Mouse (Mus musculus) neural tube, embryonic 11.5 days (tissue): ENCODE data around the gene Abi2. TPM values are rescaled to one million over a fixed set of nuclear protein-coding genes. Genes with fewer than 3 reads are reported as not detected.

Experiments used
- ATAC-seq: fragments of 200-750 bp; cut with Nextera tagmentation; 2 replicates; pipeline ENCODE4 v1.8.0; 2017; ENCODE audit warnings: moderate number of reproducible peaks, mild to moderate bottlenecking, moderate TSS enrichment, moderate library complexity; ENCODE audit not compliant: insufficient read depth, low FRiP score, low TSS enrichment
- DNase-seq: peaks from one replicate; pipeline ENCODE4 v3.0.0-alpha.2; 2015; ENCODE audit warnings: low spot score
- H3K27ac ChIP-seq: fragments of 300-500 bp; sonication (generic); 2 replicates; pipeline ENCODE4 v1.5.1; 2014; ENCODE audit warnings: low read depth, mild to moderate bottlenecking, low read length
- H3K27me3 ChIP-seq: fragments of 300-500 bp; sonication (generic); 2 replicates; pipeline ENCODE4 v1.6.1; 2014; ENCODE audit warnings: mild to moderate bottlenecking, low read length, mixed read lengths; ENCODE audit not compliant: control insufficient read depth, insufficient read depth
- H3K36me3 ChIP-seq: fragments of 300-500 bp; sonication (generic); 2 replicates; pipeline ENCODE4 v1.6.1; 2014; ENCODE audit warnings: mild to moderate bottlenecking, low read length, moderate library complexity, mixed read lengths; ENCODE audit not compliant: control insufficient read depth, insufficient read depth
- H3K4me1 ChIP-seq: fragments of 300-500 bp; sonication (generic); 2 replicates; pipeline ENCODE4 v1.6.1; 2014; ENCODE audit warnings: low read length, mixed read lengths; ENCODE audit not compliant: control insufficient read depth, insufficient read depth
- H3K4me2 ChIP-seq: fragments of 300-500 bp; sonication (generic); 2 replicates; pipeline ENCODE4 v1.6.1; 2014; ENCODE audit warnings: low read depth, mild to moderate bottlenecking, moderate library complexity
- H3K4me3 ChIP-seq: fragments of 300-500 bp; sonication (generic); 2 replicates; pipeline ENCODE4 v1.5.1; 2014; ENCODE audit warnings: low read depth, low read length
- H3K9ac ChIP-seq: fragments of 300-500 bp; sonication (generic); 2 replicates; pipeline ENCODE4 v1.6.1; 2014; ENCODE audit warnings: mild to moderate bottlenecking, low read length
- H3K9me3 ChIP-seq: fragments of 300-500 bp; sonication (generic); 2 replicates; pipeline ENCODE4 v1.6.1; 2016; ENCODE audit warnings: low read length; ENCODE audit not compliant: control insufficient read depth
- WGBS: fragments of 180-500 bp; shearing (Covaris S2); extraction: QIAGEN DNeasy Blood & Tissue Kit; methylation state at CpG from one replicate; pipeline ENCODE4 v1.1.7; 2014; 5-methylcytosine and 5-hydroxymethylcytosine counted together
- polyA plus RNA-seq: library from polyadenylated mRNA; unstranded; fragments of >200 nt; fragmentation: Nextera tagmentation; extraction: Ambion mirVana; gene quantifications from 2 replicates; pipeline ENCODE4 v1.2.1, GENCODE M21; 2014

Abi2 gene
- polyA plus RNA-seq, 1 experiment from 2014 or later = 49.6 TPM

- Histone ChIP-seq H3K27ac (no peak overlapping the region), H3K4me1 (no peaks in the 10 kb centered on the region), H3K36me3 (0 out of 2 replicates have a peak, but pooled peaks cover 2% of the 10 kb centered on the region), H3K9me3 (no peaks in the 10 kb centered on the region), H3K4me3 (no peak overlapping the region), H3K27me3 (no peaks in the 10 kb centered on the region), H3K9ac (no peak overlapping the region), H3K4me2 (no peak overlapping the region)
- ATAC-seq = no peak
- WGBS = 94% methylated on average over 2 of the region's 2 CpGs
- no peak for DNase-seq
Observed at GRCm38 (mm10) chr1:60469491-60469890, 60.1 kb downstream of the Abi2 start.

DNA sequence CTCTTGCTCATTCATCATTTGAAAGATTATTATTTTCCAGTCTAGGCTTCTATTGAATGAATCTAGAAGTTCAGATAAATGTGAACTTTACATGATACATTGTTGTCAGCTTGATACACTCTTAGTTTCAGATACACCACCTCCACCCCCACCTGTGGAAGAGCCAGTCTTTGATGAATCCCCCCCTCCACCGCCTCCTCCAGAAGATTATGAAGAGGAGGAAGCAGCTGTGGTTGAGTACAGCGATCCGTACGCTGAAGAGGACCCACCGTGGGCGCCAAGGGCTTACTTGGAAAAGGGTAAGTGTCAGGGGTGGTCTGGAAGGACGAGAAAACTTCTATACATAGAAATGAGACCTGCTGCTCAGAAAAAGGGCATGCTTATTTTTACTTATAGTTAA lies 61.1 kb downstream of the Abi2 start:
- no peak overlapping the region for H3K4me3 ChIP-seq

DNA sequence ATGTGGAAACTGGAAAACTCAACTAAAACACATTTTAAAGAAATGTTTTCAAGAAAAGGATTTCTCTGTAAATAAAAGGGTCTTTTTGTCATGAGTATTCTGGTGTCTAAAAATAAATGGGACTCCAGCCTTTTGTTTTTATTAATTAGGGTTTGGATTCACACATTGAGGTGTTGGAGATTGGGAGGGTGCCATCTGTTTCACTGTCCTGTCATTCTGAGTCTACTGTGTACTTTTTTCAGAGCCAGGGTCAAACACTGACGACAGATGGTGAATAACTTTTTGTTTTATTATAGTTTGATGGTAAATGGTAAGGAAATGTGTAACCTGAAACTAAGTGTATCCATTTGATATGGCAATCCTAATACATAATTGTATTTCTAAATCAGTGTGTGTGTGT lies 72.1 kb downstream of the Abi2 start:
- WGBS = 67% methylated on average over 1 of the region's 1 CpGs
- no peak overlapping the region for H3K4me3 ChIP-seq
- H3K27ac ChIP-seq = no peak overlapping the region
- no peaks in the 10 kb centered on the region for H3K9me3 ChIP-seq
- no peaks in the 10 kb centered on the region for H3K4me1 ChIP-seq
- no peak overlapping the region for H3K4me2 ChIP-seq
- ATAC-seq (no peak), DNase-seq (no peak)
- H3K9ac ChIP-seq = no peak overlapping the region
- H3K36me3 ChIP-seq = peaks cover 6% of the 10 kb centered on the region; the same call in 1 of the 2 replicates
- no peaks in the 10 kb centered on the region for H3K27me3 ChIP-seq

More for the DNA sequence above, 61.1 kb downstream of the Abi2 start:
- WGBS = 94% methylated on average over 7 of the region's 7 CpGs
- H3K27me3 ChIP-seq = no peaks in the 10 kb centered on the region
- no peak overlapping the region for H3K4me2 ChIP-seq
- no peak for DNase-seq
- H3K36me3 ChIP-seq = 0 out of 2 replicates have a peak, but pooled peaks cover 2% of the 10 kb centered on the region
- H3K9ac ChIP-seq = no peak overlapping the region
- H3K9me3 ChIP-seq = no peaks in the 10 kb centered on the region
- H3K4me1 ChIP-seq = no peaks in the 10 kb centered on the region
- no peak overlapping the region for H3K27ac ChIP-seq
- ATAC-seq = no peak

DNA sequence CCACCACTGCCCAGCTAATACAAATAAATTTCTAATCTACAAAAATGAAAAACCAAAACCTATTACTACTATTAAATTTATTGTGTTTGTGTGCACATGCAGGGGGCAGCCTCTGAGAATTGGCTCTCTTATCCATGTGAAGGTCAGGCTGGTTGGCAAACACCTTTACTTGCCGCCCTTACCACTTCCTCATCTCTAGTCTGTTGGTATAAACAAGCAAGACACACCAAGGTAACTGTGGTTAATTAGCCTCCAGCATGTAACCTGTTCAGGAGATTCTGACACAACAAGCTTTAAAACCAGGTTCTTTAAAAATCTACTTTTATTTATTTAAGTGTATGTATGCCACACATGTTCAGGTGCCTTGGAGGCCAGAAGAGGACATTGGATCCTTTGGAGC lies 73.5 kb downstream of the Abi2 start:
- no peak overlapping the region for H3K9ac ChIP-seq
- H3K4me1 ChIP-seq = no peaks in the 10 kb centered on the region
- WGBS = 84% methylated on average over 1 of the region's 1 CpGs
- H3K27me3 ChIP-seq = no peaks in the 10 kb centered on the region
- ATAC-seq (no peak), DNase-seq (no peak)
- H3K36me3 ChIP-seq = peaks cover 5% of the 10 kb centered on the region; the same call in 1 of the 2 replicates
- no peaks in the 10 kb centered on the region for H3K9me3 ChIP-seq
- no peak overlapping the region for H3K27ac ChIP-seq
- H3K4me3 ChIP-seq = no peak overlapping the region
- no peak overlapping the region for H3K4me2 ChIP-seq

DNA sequence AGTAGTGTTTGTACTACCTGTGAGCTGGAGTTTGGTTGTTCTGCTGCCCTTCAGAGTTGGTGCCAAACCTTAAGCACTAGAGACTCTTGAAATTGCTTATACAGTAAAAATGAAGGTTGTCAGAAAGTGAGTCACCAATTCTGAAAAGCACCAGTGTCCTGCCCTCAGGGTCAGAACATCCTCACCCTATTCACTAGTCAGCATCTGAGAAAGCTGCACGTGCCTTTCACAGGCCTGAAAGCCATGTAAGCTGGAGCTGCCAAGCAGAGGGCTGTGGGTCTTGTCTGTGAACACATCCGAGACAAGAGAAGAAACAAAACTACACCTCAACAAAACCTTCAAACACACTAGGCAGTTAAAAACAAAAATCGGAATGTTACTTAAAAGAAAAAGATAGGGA lies 76.2 kb downstream of the Abi2 start:
- Histone ChIP-seq H3K36me3 (peaks cover 3% of the 10 kb centered on the region; the same call in 1 of the 2 replicates), H3K9ac (no peak overlapping the region), H3K4me3 (no peak overlapping the region), H3K9me3 (no peaks in the 10 kb centered on the region), H3K4me2 (no peak overlapping the region), H3K4me1 (no peaks in the 10 kb centered on the region), H3K27me3 (no peaks in the 10 kb centered on the region), H3K27ac (no peak overlapping the region)
- ATAC-seq = no peak
- WGBS = 83% methylated on average over 3 of the region's 3 CpGs
- DNase-seq = no peak

DNA sequence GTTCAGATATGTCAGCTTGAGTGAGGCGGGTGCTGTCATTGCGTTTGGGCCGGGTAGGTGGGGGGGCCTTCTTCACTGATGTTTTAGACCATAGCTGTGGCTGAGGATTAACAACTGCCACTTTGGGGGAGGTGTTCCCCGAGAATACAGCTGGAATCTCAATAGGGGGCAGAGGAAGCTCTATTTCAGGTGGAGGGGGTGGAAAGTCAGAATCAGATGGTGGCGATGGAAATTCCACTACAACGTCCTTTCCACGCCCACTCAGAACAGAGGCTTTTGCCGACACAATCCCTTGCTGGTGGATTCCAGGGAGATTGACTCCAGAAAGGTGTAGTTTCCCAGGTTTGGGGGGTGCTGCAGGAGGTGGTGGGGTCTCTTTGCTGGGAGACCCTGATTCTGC lies 79.2 kb downstream of the Abi2 start:
- no peak overlapping the region for H3K4me3 ChIP-seq
- ATAC-seq (no peak), DNase-seq (no peak)
- no peak overlapping the region for H3K27ac ChIP-seq
- no peaks in the 10 kb centered on the region for H3K4me1 ChIP-seq
- no peak overlapping the region for H3K4me2 ChIP-seq
- H3K9ac ChIP-seq = no peak overlapping the region
- H3K36me3 ChIP-seq = peaks cover 4% of the 10 kb centered on the region
- H3K27me3 ChIP-seq = no peaks in the 10 kb centered on the region
- WGBS = 86% methylated on average over 8 of the region's 8 CpGs
- H3K9me3 ChIP-seq = no peaks in the 10 kb centered on the region

DNA sequence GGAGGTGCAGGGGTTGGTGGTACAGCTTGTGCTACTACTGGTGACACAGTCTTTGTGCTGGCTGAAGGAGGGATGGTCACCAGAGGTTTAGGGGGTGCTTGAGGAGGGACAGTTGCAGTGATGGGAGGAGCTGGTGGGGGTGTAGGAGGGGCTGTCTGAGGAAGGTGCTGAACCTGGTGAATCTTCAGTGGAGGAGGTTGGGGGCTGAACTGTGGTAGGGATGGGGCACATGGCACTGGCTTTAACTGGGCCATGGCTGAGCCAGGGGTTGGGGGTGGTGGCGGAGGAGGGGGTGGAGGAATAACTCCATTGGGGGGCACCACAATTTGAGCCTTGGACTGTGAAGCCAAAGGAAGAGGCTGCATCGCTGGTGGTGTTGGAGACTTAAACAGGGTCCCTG lies 80.2 kb downstream of the Abi2 start:
- H3K9ac ChIP-seq = no peak overlapping the region
- no peak for ATAC-seq
- peaks cover 4% of the 10 kb centered on the region for H3K36me3 ChIP-seq
- H3K27ac ChIP-seq = no peak overlapping the region
- WGBS = 74% methylated on average over 2 of the region's 2 CpGs
- no peak overlapping the region for H3K4me2 ChIP-seq
- DNase-seq = no peak
- no peak overlapping the region for H3K4me3 ChIP-seq
- no peaks in the 10 kb centered on the region for H3K4me1 ChIP-seq
- H3K27me3 ChIP-seq = no peaks in the 10 kb centered on the region
- no peaks in the 10 kb centered on the region for H3K9me3 ChIP-seq

GRCm38 (mm10) chr1:60490510-60490909 lies 81.1 kb downstream of the Abi2 start:
- Histone ChIP-seq H3K27ac (no peak overlapping the region), H3K4me2 (no peak overlapping the region), H3K4me1 (no peaks in the 10 kb centered on the region), H3K9me3 (no peaks in the 10 kb centered on the region), H3K27me3 (no peaks in the 10 kb centered on the region), H3K36me3 (peaks cover 4% of the 10 kb centered on the region), H3K9ac (no peak overlapping the region), H3K4me3 (no peak overlapping the region)
- DNase-seq (no peak), ATAC-seq (no peak)
- WGBS = 89% methylated on average over 4 of the region's 4 CpGs

- peaks cover 6% of the 10 kb centered on the region for H3K36me3 ChIP-seq
- WGBS = 45% methylated on average over 5 of the region's 5 CpGs
Observed at GRCm38 (mm10) chr1:60492404-60492803, 83.0 kb downstream of the Abi2 start.

More at GRCm38 (mm10) chr1:60492404-60492803, 83.0 kb downstream of the Abi2 start:
- Histone ChIP-seq H3K9ac (no peak overlapping the region), H3K27me3 (no peaks in the 10 kb centered on the region), H3K27ac (no peak overlapping the region), H3K4me1 (no peaks in the 10 kb centered on the region), H3K4me2 (no peak overlapping the region), H3K4me3 (no peak overlapping the region), H3K9me3 (no peaks in the 10 kb centered on the region)
- no peak for ATAC-seq
- DNase-seq = no peak
